Mouse (Mus musculus) inflammation-experienced regulatory T-cells, adult 6 months (primary cell): ENCODE results near the gene Dnah7c. TPM values are rescaled to one million over a fixed set of nuclear protein-coding genes. Genes with fewer than 3 reads are reported as not detected.
"Not testable (repeated sequence)": the region's sequence is repeated elsewhere in the genome, so short reads cannot be mapped to it uniquely, and the experiment has no call there.

Experiments used
- ATAC-seq: one replicate; pipeline ENCODE4 v1.8.0; 2017
- polyA plus RNA-seq, 3 experiments: library from polyadenylated mRNA; unstranded; fragments of 100-300 nt; shearing (Covaris generic); gene quantifications; one replicate each; pipeline ENCODE4 v1.2.1; 2017

Gene Dnah7c
- polyA plus RNA-seq, 3 experiments from 2014 or later = not detected

DNA sequence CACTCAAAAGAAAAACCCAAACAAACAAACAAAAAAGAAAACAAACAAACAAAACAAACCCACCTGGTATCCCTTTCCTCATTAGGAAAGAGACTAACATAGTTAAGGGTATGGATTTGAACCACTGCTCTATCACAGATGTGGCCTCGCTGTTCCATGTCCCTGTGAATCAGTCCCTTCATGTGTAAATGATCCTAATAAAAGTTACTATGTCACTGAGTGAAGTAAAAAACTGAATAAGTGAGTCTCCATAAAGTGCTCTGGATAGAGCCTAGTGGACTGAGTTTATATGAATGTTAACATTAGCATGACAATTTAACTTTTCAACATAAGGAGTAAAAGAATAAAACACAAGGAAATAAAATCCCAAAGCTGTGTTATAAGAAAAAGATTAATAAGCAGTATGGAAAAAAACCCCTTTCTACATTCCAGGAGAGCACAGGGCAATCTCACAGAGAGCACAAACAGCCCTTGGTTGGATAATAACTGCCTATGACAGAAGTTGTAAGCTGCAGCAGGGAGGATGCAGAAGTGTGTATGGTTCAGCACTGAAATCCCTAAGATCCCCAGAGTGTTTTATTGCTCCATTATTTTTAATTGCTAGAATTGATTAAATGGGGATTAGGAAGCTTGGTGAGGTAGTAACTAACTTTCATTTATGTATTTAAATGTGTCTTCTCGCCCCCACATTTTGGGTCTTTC, 308.2 kb downstream of the Dnah7c start:
- not testable (repeated sequence) for ATAC-seq

DNA sequence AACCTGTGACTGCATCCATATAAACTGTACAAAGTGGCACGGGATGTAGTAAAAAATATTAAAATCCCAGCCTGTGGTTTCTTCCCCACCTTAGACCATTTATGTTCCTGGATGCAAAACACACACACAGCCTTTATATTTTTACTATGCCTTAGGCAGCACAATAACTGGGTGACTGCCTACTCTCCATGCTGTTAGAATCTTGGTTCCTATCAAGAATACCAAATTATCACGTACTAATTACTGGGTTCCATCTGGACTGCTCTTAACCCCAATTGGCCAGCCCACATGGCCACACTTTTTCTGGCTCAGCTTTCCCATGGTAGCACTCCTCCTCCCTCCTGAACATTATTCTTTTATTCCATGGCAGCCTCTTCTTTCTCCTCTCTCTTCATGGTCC, 309.1 kb downstream of the Dnah7c start:
- not testable (repeated sequence) for ATAC-seq

DNA sequence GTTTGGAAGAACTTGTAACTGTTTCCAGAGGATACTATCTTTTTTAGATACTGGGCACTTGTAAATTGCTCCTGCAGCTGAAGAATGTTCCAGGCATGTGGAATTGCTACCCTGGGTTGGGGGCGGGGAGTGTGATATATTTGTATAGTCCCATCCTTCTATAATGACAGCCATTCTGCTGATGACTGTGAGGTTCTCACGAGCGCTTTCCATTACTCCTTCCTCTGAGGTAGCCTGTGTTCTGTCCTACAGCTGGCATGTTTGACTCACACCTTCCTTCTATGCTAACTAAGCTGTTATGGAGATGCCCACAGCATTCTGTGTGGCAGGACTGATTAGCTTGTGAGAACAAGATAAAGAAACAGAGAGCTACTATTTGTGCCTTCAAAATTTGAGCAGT, 339.2 kb downstream of the Dnah7c start:
- not testable (repeated sequence) for ATAC-seq

DNA sequence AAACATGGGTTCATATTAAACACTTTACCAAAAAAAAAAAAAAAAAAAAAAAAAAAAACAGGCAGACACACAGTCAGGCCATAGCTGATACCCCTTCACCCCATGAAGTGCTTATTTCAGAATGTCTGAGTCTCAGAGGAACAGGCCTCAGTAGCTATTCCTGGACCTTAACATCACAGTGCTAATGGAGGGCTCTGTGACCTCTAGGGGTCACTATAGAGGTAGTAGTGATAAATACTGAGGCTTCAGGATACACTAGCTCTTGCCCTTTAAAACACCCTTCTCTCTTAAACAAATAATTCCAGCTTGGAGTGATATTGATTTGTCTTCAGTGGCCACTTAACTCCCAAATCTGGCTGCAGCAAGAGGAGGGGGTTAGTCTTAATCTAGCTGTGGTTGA, 343.9 kb downstream of the Dnah7c start:
- not testable (repeated sequence) for ATAC-seq

DNA sequence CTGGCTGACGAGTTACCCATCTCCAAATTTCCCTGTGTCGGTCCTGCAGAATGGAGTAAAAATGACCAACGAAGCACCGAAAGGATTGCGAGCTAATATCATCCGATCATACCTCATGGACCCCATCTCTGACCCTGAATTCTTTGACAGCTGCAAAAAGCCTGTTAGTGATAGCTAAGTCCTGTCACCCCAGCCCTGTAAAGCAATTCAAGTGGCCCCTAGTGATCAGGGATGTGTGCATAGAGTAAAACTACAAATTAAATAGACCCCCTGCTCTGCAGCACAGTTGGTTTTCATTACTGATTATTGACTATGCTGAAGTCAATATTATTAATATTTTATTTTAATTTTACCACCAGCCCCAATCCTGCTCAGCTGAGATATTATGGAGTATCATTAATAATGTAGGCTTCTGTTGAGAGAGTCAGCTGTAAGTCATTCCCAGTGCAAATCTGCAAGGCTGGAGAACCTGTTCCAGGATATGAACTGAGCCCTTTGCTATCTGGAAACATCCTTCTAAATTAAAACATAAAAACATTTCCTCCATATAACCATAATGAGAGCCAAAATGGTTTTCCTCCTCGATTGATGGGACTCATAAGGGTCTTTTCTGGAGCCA, 344.8 kb downstream of the Dnah7c start:
- not testable (repeated sequence) for ATAC-seq

DNA sequence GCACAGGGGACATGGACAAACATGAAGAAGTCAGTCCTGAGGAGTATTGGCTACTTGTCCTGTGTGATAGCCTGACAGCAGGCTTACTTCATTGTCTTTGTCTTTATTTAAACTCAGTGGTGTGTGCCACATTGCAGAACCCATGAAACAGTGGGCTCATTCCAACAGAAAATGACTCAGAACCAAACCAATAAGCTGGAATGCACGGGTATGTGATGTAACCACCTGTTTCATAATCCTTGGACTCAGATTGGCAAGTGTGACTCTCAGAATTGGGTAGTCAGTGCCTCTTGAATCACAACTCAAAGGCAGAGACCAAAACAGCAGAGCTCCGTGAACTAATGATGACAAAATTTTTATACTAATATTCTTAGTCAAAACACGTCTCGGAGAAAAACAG, 356.8 kb downstream of the Dnah7c start:
- not testable (repeated sequence) for ATAC-seq

DNA sequence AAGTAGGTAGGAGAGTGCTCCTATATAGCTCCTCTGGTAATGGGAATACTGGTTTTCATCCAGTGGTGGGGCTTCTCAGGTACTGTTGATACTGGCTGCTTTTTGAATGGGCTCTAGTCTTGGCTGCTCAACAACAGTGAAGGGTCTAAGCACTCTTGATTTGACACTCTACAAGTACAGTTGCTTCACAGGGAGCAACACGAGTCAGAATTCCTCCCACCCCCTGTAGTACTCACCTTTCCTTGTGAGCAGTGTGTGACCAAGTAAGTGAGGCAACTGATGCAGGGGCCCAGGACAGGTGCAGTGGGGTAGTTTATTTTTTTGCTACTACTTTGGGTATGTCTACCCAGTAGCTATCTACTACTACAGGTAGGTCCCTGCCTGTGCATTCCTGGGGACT, 379.7 kb downstream of the Dnah7c start:
- ATAC-seq = no peak

DNA sequence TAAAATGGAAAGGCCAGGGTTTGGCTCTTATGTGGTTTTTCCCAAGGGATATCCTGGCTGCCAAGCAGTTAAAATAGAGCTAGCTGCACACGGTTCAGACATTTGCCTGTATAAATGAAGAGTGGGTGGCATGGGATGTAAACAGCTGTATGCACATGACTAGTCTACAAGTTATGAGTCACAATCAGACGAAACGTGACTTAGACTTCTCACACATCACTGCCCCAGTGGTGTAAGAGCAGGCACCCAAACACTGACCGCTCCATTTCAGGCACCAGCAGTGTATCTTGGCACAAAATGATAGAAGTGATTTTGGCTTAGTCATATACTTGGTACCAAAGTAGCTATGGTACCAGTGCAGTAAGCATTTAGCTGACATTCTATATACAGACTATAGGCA, 383.2 kb downstream of the Dnah7c start:
- not testable (repeated sequence) for ATAC-seq

DNA sequence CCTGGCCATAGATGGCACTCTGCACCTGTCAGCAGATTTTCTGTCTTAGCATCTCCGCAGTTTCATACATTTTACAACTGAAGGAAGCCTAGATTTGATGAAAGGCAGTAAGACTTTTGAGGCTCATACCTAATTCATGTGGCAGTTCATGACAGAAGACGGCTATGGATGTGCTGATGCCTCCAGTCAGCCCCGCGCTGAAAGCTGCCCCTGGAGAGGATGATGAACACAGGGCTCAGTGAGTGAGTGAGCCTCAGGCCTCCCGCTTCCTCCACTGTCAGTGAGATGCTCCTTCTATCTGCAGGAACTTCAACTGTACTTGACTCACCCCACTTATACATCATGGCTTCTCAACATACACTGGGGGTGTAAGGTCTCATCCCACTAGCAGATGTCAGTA, 392.5 kb downstream of the Dnah7c start:
- ATAC-seq = no peak

DNA sequence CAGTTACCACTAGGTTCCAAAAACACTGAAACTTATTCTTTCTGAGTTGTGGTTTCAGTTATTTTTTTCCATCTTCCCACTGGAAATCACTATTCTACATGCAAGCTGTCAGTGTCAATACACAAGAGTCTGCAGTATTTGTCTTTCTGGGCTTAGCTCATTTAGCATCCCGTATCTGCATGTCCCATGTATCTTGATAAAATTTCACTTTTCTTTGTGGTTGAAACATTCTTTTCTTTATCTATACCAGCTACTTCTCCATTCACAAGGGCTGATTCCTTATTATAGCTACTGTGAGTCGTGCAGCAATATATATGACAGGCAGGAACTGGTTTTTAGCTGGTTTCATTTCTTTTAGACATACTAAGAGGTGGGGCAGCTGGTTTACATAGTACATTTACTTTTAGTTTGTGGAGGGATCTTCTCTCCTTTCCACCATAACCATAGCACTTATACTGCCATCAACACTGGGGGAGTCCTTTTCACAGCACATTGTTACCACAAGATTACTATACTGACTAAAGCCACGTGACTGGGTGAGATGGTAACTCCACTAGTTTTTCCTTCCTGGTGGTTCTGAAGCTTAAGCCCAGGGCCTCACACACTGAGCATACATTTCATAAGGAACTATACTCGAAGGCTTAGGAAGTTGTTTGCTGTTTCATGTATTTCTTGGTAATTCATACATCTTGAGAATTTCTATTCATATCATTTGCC, 397.0 kb downstream of the Dnah7c start:
- ATAC-seq = no peak

DNA sequence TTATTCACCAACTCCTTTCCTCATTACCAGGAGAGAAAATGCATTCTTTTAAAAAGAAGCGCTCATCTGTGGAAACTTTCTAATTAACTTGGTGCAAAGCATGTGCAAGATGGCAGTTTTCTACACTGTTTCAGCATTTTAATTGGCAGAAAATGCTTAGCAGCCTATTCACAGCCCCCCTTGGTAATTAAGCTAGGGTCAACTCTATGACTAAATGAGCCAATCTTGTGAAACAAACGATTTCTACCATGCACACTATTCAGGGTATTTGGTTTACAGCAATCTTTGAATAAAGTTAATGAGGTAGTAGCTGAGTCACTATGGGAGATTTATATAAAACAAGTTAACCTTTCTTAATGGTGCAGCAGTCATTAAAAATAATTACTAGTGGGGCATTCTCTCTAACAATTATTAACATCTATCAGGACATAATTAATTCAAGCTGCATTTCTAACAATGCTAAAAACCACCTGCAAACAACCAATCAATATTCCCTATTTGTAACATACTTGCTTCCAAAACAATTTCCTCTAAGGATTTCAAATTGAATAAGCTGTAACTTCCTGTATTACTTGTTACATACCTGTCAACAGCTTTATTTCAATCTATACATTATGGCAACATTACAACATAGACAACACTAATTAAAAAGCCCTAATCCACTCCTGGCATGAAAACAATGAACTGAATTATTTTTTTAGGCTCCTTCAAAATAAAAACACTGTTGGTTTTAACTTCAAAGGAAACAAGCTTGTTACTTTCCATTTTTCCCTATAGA, 404.9 kb downstream of the Dnah7c start:
- ATAC-seq = no peak

DNA sequence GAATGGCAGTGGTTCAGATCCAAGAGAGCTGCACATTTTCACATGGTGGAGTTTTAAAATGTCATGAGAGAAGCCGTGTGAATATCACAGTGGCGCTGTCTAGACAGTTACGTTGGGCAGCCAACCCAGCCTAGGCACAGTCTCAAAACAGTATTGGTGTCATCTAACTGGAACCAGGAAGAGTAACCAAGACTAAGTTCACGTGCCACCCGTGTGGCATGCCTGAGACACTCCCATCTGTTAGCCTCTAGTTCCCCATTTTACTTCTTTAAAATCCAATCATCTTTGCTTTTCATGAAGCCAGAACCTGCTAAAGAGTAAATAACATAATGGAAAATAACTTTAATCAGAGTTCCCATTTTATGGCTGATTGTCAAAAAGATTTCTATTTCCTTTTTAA, 406.5 kb downstream of the Dnah7c start:
- no peak for ATAC-seq

DNA sequence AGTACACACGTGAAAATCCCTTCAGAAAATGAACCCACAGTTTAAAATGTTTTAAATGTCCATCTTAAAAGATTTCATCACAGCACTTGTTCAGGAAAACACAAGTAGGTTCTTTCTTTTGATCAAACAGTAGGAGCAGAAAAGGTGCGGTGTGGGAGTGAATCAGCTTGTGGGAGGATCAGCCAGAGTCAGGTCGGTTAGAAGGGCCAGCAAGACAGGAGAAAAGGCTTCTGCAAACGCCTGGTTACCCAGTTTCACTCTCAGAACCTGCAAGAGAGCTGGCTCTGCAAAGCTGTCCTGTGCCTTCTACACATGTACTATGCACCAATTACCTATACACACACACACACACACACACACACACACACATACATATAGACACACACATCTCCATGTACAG, 418.0 kb downstream of the Dnah7c start:
- ATAC-seq = no peak

DNA sequence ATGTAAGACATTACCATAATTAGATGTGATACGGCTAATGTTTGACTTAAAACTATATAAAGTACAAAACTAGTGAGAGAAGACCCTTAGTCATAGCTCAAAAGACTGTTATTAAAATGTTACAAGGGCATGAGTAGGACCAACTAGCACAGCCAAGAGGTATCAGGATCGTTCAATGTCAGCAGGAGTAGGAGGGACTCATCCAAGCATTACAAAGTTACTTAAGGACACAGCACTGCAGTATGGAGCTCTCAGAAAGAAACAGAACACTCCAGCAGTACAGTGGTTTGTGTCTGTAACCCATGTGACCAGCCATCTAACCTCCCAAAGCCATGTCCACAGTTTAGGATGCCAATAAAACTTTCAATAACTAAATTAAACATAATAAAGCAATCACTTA, 418.9 kb downstream of the Dnah7c start:
- no peak for ATAC-seq

DNA sequence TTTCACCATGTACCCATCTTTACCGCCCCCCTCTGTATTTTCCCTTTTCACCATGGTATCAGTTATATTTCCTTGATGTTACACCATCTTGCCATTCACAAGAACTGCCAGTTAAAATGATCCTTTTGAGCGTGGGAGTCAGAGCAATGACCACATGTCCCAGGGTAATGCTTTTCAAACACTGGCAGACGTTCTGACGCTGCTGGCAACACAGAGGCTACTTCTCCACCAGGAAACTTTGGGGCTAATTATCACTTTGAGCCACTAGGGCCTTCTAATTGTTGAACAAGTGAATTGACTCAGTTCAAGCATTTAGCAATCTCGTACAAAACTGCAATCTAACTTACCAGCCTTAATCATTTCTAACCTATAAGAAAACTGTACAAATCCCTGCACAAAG, 419.8 kb downstream of the Dnah7c start:
- ATAC-seq = no peak

DNA sequence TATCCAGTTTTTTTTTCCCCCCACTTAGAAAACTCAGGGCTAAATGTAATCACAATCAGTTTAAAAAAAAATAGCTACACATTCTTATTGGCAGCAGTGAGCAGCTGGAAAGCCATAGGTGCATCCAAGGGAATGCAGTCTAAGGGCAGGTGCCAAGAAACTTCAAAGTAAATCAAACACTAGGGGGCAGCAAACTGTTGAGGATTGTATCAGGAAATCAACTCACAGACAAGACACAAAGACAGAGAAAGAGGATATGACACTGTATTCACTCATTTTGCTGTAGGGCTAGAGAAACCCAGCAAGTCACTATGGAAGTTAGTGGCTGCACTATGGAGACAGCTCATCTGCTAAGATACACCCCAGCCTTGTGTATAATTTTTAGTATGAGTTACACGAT, 424.4 kb downstream of the Dnah7c start:
- ATAC-seq = peak; percentile 19

DNA sequence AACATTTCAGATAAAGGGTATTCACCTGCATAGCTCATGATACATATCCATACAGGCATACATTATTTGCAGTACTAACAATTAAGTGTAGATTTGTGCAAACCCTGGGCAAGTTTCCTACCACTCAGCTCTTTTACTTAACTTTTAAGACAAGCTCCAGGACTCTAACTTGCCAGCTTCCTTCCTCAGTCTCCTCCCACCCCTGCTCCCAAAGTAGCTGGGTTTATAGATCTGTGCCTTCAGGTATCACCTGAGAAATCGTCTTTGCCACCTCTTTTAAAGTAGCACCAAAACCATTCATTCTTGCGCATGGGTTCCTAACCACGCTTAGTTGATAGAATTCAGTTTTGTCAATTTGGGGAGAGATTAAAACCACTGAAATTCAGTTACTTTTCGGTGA, 426.2 kb downstream of the Dnah7c start:
- ATAC-seq = no peak

DNA sequence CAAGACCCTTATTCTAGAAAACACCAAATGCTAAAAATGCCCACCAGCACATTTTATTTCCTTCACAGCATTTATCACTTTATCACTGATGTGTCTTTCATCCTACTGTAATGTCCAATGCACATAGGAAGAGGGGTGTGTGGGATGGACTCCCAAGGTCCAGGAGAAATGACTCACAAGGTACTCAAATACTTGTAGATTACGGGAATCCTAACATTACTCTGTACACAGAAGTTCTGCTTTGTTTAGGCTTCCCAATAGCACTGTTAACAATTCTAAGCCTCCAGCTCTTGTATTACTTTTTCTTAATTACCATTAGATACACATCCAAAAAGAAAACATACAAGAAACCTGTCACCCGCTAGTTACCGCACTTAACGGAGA, 426.8 kb downstream of the Dnah7c start:
- no peak for ATAC-seq

DNA sequence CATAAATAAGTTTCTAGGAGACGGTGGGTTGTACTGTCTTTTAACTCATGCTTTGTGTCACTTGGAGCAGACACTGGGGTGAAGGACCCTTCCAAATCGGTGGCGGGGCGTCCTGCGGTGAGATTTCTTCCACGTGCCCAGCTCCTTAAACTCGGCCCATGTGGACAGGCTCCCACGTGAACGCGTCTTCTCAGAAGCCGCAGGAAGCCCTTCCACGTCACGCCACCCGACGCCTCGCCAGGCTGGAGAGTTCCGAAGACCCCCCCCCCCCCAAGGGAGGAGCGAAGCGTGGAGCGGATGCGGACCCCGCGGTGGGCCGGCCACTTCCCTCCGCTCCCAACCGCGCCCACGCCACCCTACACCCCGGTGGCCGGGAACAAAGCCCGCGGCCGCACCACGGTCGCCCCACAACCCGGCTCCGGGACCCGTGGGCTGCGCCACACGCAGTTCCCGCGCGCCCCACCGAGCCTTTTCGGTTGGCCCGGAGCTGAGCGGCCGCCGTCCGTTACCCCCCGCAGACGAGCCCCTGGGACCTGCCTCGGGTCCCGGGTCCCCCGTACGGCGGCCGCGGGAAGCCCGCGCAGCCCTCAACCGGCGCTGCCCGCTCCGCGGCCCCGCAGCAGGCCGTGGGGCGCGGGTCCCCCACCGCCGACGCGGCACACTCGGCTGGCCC, 427.3 kb downstream of the Dnah7c start:
- ATAC-seq = peak; percentile 24

DNA sequence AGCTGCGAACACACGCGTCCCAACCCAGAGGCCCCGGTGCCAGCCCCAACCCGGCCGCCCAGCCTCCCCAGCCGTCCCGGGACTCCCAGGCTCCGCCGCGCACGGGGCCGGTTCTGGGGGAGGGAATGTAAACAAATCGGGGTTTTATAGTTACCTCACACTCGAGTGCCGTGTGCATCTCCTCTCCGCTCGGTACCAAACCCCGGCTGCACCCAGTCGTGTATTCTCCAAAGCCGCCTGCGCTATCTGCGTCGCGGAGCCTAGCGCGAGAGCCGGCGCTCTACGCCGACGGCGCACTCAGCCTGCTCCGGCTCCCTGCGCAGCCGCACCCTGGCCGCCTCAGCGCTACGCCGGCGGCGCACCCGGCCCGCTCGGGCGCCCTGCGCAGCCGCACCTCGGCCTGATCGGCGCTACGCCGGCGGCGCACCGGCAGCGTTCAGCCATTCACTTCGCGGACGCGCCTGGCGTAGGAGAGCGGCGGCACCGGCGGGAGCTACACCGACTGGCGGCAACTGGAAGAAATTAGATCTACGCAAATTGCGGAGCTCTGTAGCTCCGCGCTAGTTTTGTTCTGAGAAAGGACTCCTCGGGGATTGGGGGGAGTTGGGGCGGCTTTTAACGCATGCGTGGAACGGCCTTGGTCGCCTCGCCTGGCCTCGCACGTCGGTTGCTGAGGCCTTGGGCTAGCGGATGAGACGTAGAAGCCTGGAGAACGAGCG, 428.1 kb downstream of the Dnah7c start:
- ATAC-seq = peak; percentile 63

DNA sequence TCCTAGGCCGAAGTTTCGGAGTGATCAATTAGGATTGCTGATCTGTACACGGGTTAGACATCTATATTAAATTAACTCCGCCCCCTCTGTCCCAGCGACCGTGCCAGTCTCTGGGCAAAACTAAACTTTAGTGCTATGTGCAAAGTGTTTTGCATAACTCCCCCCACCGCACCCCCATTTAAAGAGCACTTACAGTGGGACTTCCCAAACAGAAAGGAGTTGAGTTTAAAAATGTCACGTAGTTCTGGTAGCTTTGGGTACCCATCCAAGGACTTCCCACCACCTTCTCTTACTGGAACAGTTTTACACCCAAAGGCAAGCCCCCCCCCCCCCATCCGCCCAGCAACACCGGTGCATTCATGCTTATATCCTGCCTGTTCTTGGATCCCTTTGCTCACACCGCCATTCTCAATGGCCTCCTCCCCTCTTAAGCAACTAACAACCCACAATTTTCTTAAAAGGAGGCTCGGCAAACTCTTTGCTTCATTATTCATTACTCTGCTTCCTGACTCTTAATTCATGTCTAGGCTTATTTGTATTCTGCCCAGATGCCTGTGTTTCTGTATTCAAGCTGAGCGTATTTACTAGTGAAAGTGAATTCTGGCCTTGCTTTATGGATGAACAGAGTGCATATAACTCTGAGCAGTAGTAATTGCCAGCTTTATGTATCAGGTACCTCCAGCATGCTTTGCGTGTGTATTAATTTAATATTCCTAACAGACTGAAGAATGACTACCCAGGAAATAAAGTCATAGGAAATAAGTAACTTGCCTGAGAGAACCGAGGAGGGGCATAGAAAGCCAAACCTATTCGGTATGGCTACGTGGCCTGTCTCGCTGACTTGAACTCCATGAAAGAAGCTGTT, 428.9 kb downstream of the Dnah7c start:
- ATAC-seq = peak; percentile 59
